Comparison of ENCODE assay signal across 7 mouse cellular contexts in the genomic region with DNA sequence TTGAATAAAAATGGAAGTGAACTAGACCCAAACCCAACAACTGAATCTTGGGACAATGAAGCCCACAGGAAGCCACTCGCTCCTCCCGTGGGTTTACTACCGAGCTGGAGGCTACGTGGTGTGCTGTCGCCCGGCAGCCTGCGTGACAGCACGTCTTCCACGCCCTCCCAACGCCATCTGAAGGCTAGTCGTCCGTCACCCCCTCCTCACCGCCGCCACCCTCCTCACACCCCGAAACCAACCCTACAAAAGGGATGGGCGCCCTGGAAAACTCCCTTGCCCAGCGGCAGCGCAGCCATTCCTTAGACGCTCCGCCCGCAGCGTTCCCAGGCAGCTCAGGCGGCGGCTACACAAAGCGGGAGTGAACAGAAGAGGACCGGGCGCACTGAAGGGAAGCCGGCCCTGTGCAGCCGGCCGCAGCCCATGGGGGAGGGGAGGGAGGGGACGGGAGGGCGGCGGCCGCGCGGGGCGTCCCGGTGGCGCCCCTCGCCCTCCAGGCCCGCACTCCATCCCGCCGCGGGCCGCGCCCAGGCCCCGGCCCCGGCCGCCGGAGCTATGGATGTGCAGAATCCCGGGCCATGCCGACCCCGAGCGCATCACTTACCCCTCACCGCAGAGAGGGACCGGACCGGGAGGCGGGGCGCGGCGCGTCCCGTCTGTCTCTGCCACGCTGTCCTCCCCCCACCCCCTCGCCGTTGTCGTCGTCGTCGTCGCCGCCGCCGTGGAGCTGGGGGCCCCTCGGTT. TPM values are rescaled to one million over a fixed set of nuclear protein-coding genes. Genes with fewer than 3 reads are reported as not detected.
DNase-seq lines count a peak whose midpoint lies in the region; ATAC-seq and TF ChIP-seq lines count a peak whose summit lies in the region.

No protein-coding gene starts in this region.

- H3K4me1 ChIP-seq in intestine, embryonic 16.5 days (ENCODE audit: control insufficient read depth, insufficient read depth, low read length): peaks cover 8% of the 10 kb centered on the region
- H3K4me1 ChIP-seq in limb, embryonic 12.5 days (replicated peaks): peaks cover 21% of the 10 kb centered on the region
- peaks cover 46% of the 10 kb centered on the region for H3K4me1 ChIP-seq in midbrain, embryonic 13.5 days (replicated peaks)
- H3K4me1 ChIP-seq in small intestine, adult 2 months (ENCODE audit: control insufficient read depth, insufficient read depth, insufficient read length, low read length): peaks cover 8% of the 10 kb centered on the region

- no peak for TF ChIP-seq CTCF in small intestine, adult 2 months (IDR thresholded peaks at IDR 0.05; ENCODE audit: extremely low read depth, insufficient read length, insufficient replicate concordance, low read depth, low read length)

- ATAC-seq in intestine, embryonic 16.5 days: peak; percentile 56
- ATAC-seq in limb, embryonic 12.5 days (ENCODE audit: insufficient number of reproducible peaks, insufficient read depth, low FRiP score, low TSS enrichment, low read depth): peak; percentile 52
- peak; percentile 73 for ATAC-seq in midbrain, embryonic 13.5 days

- peak overlapping the region; percentile 95 for H3K27ac ChIP-seq in intestine, embryonic 16.5 days (ENCODE audit: low read length)
- H3K27ac ChIP-seq in limb, embryonic 12.5 days: peak overlapping the region; percentile 99
- H3K27ac ChIP-seq in midbrain, embryonic 13.5 days: peak overlapping the region; percentile 100
- peak overlapping the region; percentile 91 for H3K27ac ChIP-seq in small intestine, adult 2 months (ENCODE audit: insufficient read depth, low read depth, low read length)

- DNase-seq in adrenal gland, adult 2 months: peak; percentile 87
- DNase-seq in embryo, embryonic 10.5 days (ENCODE audit: low spot score): peak; percentile 76
- peak; percentile 70 for DNase-seq in gastrocnemius, postnatal 25 days

- H3K9ac ChIP-seq in intestine, embryonic 16.5 days (ENCODE audit: low read depth, low read length): peak overlapping the region; percentile 73
- H3K9ac ChIP-seq in limb, embryonic 12.5 days (replicated peaks): peak overlapping the region; percentile 93
- peak overlapping the region; percentile 97 for H3K9ac ChIP-seq in midbrain, embryonic 13.5 days (replicated peaks)

- H3K9me3 ChIP-seq in intestine, embryonic 16.5 days (ENCODE audit: control insufficient read depth, low read length): no peaks in the 10 kb centered on the region
- no peaks in the 10 kb centered on the region for H3K9me3 ChIP-seq in limb, embryonic 12.5 days
- H3K9me3 ChIP-seq in midbrain, embryonic 13.5 days: no peaks in the 10 kb centered on the region

- peak overlapping the region; percentile 54 for H3K4me2 ChIP-seq in intestine, embryonic 16.5 days (ENCODE audit: low read depth, low read length)
- peak overlapping the region; percentile 73 for H3K4me2 ChIP-seq in limb, embryonic 12.5 days
- H3K4me2 ChIP-seq in midbrain, embryonic 13.5 days (replicated peaks): peak overlapping the region; percentile 67

- under 1% methylated on average over 58 of the region's 75 CpGs for WGBS in intestine, embryonic 16.5 days
- WGBS in limb, embryonic 12.5 days: 0% methylated on average over 62 of the region's 75 CpGs
- WGBS in midbrain, embryonic 13.5 days: under 1% methylated on average over 74 of the region's 75 CpGs
- WGBS in small intestine, adult 2 months: under 1% methylated on average over 73 of the region's 75 CpGs

- peak; percentile 40 for TF ChIP-seq POLR2A in small intestine, adult 2 months (IDR thresholded peaks at IDR 0.05; ENCODE audit: low read depth, low read length)

- H3K36me3 ChIP-seq in intestine, embryonic 16.5 days (ENCODE audit: control insufficient read depth, insufficient read depth, low read length): no peaks in the 10 kb centered on the region
- H3K36me3 ChIP-seq in limb, embryonic 12.5 days: no peaks in the 10 kb centered on the region
- no peaks in the 10 kb centered on the region for H3K36me3 ChIP-seq in midbrain, embryonic 13.5 days
- no peaks in the 10 kb centered on the region for H3K36me3 ChIP-seq in small intestine, adult 2 months (ENCODE audit: control insufficient read depth, insufficient read depth, low read length)

- no peaks in the 10 kb centered on the region for H3K27me3 ChIP-seq in intestine, embryonic 16.5 days (replicated peaks; ENCODE audit: control insufficient read depth, insufficient read depth, low read length)
- no peaks in the 10 kb centered on the region for H3K27me3 ChIP-seq in limb, embryonic 12.5 days
- H3K27me3 ChIP-seq in midbrain, embryonic 13.5 days: no peaks in the 10 kb centered on the region
- H3K27me3 ChIP-seq in small intestine, adult 2 months (ENCODE audit: control insufficient read depth, insufficient read depth, low read length): 0 out of 2 replicates have a peak, but pooled peaks cover 3% of the 10 kb centered on the region

- peak overlapping the region; percentile 82 for H3K4me3 ChIP-seq in intestine, embryonic 16.5 days (ENCODE audit: low read length)
- peak overlapping the region; percentile 85 for H3K4me3 ChIP-seq in limb, embryonic 12.5 days (replicated peaks)
- H3K4me3 ChIP-seq in midbrain, embryonic 13.5 days (replicated peaks): peak overlapping the region; percentile 91
- H3K4me3 ChIP-seq in small intestine, adult 2 months (ENCODE audit: low read depth, low read length): peak overlapping the region; percentile 77

RNA-seq across cellular contexts. Expression of a gene that starts 0.4 kb away (rescaled TPM):
- total RNA-seq in adrenal gland, adult 2 months (2021): 10 to 100 TPM; 32.3 to 37.8 TPM
- polyA plus RNA-seq in adrenal gland, adult 2 months (2012; rRNA removed): 1.7 and 2.2 TPM in 2 replicates
- total RNA-seq in gastrocnemius, postnatal 25 days (2021): 10 to 100 TPM; 15.6 to 19.2 TPM
- polyA plus RNA-seq in intestine, embryonic 16.5 days (2015; fragmentation: Nextera tagmentation; extraction: Ambion mirVana): 8.6 and 9.7 TPM in 2 replicates
- polyA plus RNA-seq in limb, embryonic 12.5 days (2016; fragmentation: Nextera tagmentation; extraction: Ambion mirVana): 36.4 and 45.2 TPM in 2 replicates
- polyA plus RNA-seq in midbrain, embryonic 13.5 days (2015; fragmentation: Nextera tagmentation; extraction: Ambion mirVana): 124 and 140 TPM in 2 replicates
- 0.62 and 0.66 TPM in 2 replicates for polyA plus RNA-seq in small intestine, adult 2 months (2012; rRNA removed)

RNA-seq across cellular contexts. Expression of a gene that starts 1.0 kb away (rescaled TPM):
- 10 to 100 TPM in 1 of 2 experiments, 1 to 10 TPM in 1; 8.3 to 11.1 TPM for total RNA-seq in adrenal gland, adult 2 months (2021)
- polyA plus RNA-seq in adrenal gland, adult 2 months (2012; rRNA removed): 2.1 and 2.3 TPM in 2 replicates
- 1 to 10 TPM; 3.8 to 3.9 TPM for total RNA-seq in gastrocnemius, postnatal 25 days (2021)
- 30.3 and 33.3 TPM in 2 replicates for polyA plus RNA-seq in intestine, embryonic 16.5 days (2015; fragmentation: Nextera tagmentation; extraction: Ambion mirVana)
- polyA plus RNA-seq in limb, embryonic 12.5 days (2016; fragmentation: Nextera tagmentation; extraction: Ambion mirVana): 11.5 and 14.3 TPM in 2 replicates
- 24.2 and 28.5 TPM in 2 replicates for polyA plus RNA-seq in midbrain, embryonic 13.5 days (2015; fragmentation: Nextera tagmentation; extraction: Ambion mirVana)
- 3.6 and 5.1 TPM in 2 replicates for polyA plus RNA-seq in small intestine, adult 2 months (2012; rRNA removed)

Comparison
In these comparisons a context has a peak if more than half of its experiments do, and no peak if none do; other contexts are left out.
1. Peak in every context shown above with its lines: DNase-seq, ATAC-seq, H3K4me3 ChIP-seq and H3K27ac ChIP-seq.